Mouse (Mus musculus): ENCODE measurements around the gene Vmn1r37.
"Not testable (repeated sequence)": the region's sequence is repeated elsewhere in the genome, so short reads cannot be mapped to it uniquely, and the experiment has no call there.

The Vmn1r37 gene

DNA sequence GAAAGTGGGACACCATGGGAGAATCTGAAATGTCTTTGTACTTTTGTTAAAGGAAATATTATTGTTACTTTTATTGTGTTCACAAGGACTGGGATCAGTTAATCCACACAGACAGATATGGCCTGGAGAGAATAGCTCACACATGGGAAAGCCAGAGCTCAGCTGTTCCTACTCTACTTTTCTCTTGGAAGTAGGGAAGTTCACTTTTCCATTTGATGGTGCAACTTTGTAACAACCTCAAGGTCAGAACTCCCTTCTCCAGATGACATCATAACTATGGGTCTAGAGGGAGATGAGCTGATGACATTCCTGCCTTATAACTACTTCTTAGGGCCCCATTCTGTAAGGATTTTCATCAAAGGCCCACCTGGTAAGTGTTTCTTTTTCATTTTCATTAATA lies at the start of gene Vmn1r37:
Gene Vmn1r37, plus strand, starts transcription at position 301 of the 400 bp plus-strand sequence.
- DNase-seq (ENCODE audit: low spot score) = not testable (repeated sequence)

DNA sequence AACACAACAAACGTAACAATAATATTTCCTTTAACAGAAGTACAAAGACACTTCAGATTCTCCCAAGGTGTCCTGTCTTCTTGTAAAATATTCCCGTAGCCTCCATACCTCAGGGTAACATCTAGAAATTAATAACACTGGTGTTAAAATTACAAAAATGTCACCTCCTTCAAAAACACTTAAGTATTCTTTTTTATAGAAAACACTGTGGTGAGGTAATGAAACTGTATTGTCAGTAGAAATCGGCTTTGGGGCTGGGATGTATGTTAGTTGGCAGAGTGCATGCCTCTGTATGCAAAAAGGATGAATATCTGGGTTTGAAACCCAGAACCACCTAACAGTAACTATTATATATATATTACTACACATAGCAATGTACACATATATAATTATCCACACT lies 43.4 kb upstream of the Vmn1r37 start, which contains the start of gene Vmn1r35:
Gene Vmn1r35, minus strand, starts transcription at position 101 of the 400 bp plus-strand sequence.
- DNase-seq (ENCODE audit: low spot score) = no peak

DNA sequence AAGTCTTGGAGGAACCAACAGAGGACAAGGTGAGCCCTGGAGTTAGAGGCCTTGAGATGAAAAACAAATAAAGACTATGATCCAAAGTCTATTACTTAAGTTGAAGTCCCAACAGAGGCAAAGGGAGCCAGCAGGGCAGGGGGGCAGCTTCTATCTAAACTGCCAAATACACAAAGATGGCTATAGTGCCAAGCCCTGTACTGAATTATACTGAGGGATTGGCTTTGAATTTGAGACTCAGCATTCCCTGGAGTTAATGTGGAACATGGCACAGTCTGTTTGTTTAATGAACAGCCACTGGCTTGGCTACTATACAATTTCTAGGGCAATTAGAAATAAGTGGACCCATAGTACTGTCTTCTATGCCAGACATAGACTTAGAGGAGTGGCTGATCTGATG lies 20.3 kb upstream of the Vmn1r37 start:
- DNase-seq (ENCODE audit: low spot score) = no peak

DNA sequence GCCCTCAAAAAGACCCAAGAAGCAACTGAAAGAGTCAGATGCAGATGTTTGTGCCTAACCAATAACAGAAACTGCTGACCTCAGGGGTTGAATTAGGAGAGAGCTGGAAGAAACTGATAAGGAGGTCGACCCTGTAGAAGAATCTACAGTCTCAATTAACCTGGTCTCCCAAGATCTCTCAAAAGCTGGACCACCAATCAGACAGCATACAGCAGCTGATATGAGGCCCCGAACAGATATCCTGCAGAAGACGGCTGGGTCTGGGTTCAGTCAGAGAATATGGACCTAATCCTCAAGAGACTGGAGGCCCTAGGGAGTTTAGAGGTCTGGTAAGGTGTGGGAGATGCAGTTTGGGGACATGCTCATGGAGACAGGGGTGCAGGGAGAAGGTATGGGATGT lies 15.3 kb upstream of the Vmn1r37 start:
- DNase-seq (ENCODE audit: low spot score) = no peak

DNA sequence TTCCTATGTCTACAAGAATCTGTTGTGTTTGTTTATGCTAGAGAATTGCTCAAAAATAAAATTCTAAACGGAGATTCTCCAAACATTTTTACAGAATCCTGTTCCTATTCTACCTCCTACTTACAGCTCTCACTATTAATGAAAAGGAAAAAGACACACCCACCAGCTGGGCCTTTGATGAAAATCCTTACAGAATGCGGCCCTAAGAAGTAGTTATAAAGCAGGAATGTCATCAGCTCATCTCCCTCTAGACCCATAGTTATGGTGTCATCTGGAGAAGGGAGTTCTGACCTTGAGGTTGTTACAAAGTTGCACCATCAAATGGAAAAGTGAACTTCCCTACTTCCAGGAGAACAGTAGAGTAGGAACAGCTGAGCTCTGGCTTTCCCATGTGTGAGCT lies 10.1 kb upstream of the Vmn1r37 start, which contains the start of gene Vmn1r36:
Gene Vmn1r36, minus strand, starts transcription at position 101 of the 400 bp plus-strand sequence.
- not testable (repeated sequence) for DNase-seq (ENCODE audit: low spot score)

DNA sequence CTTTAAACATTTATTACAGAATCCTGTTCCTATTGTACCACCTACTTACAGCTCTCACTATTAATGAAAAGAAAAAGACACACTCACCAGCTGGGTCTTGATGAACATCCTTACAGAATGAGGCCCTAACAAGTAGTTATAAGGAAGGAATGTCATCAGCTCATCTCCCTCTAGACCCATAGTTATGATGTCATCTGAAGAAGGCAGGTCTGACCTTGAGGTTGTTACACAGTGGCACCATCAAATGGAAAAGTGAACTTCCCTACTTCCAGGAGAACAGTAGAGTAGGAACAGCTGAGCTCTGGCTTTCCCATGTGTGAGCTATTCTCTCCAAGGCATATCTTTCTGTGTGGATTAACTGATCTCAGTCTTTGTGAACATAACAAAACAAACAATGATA lies 53.3 kb downstream of the Vmn1r37 start, which contains the start of gene Vmn1r38:
Gene Vmn1r38, minus strand, starts transcription at position 101 of the 400 bp plus-strand sequence.
- DNase-seq (ENCODE audit: low spot score) = not testable (repeated sequence)

Data from testis, postnatal 10 days (tissue).